Mouse (Mus musculus) thymus, postnatal 0 days (tissue): ENCODE data around the gene Sf3b3. TPM values are rescaled to one million over a fixed set of nuclear protein-coding genes. Genes with fewer than 3 reads are reported as not detected.

ENCODE experiments used
- DNase-seq: peaks from one replicate; pipeline ENCODE4 v3.0.0-alpha.2; 2015; ENCODE audit warnings: low spot score
- polyA plus RNA-seq: library from polyadenylated mRNA; unstranded; fragments of >200 nt; fragmentation: Nextera tagmentation; extraction: Ambion mirVana; gene quantifications from 2 replicates; pipeline ENCODE4 v1.2.1, GENCODE M21; 2015

Gene Sf3b3
- polyA plus RNA-seq, 1 experiment from 2014 or later = 122 TPM

DNA sequence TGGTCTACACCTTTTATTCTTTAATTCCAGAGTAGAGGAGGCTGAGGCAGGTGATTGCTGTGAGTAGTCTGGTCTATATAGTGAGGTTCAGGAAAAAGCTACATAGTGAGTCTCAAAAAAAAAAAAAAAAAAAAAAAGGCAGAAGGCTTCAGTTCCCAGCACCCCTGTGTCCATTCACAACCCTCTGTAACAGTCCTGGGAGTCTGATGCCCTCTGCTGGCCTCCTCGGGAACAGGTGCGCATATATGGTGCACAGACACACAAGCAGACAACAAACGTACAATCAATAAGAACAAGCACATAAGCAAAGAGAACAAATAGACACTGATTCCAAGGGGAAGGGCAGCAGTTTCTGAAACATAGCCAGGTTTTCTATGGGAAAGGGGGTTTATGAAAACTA, 70.3 kb downstream of the Sf3b3 start:
- no peak for DNase-seq

- DNase-seq = no peak
Measured at GRCm38 (mm10) chr8:110775721-110776120, 70.9 kb downstream of the Sf3b3 start.

DNA sequence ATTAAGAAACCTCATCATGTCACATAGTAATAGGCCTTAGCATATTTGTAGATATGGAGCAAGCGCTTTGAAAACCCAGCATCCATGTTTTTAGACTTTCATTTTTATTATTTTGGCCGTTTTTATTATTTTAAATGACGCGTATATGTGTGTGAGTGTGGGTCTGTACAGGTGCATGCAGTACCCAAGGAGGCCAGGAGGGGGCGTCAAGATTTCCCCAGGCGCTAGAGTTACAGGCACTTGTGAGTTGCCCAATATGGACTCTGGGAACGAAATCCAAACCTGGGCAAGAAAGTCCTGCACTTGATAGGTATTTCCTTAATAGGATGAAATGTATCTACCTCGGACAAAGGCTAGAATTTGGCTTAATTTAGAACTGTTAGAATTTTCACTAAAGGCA, 71.3 kb downstream of the Sf3b3 start:
- no peak for DNase-seq

DNA sequence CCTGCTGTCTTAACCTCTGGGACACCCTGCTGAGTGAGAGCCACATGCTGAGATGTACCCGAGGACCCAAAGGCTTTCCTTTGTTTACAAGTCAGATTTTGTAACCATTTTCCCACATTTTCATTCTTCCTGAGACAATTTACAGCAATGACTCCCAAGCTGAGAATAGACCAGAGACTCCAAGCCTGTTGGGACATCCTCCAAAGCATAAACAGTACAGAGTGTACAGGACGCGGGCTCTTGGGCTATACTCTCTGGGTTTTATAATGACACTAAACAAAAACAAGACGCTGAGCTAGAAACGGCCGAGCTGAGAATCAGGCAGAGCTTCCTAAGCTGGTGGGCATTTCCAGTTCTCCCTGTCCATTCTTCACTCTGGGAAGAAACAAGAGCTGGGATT, 71.9 kb downstream of the Sf3b3 start:
- no peak for DNase-seq

DNA sequence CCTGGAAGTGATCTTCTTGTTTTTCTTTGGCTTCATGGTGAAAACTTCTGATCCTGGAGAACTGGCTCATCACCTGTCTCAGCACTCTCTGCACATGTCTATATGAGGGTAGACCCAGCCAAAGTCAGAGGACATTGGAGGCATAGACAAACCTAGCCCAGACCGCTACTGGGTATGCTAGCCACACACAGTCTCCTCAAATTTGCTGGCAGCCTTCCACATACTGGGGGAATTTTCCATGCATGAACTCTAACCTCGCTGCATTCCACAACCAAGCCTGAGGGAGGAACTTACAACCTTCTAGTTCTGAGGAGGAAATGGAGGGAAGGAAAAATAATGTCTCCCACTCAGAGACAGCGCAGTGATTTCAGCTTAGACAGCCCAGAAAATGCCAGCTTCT, 72.5 kb downstream of the Sf3b3 start:
- no peak for DNase-seq

GRCm38 (mm10) chr8:110772452-110772851, 74.1 kb downstream of the Sf3b3 start:
- DNase-seq = peak; percentile 16

- no peak for DNase-seq
Measured at GRCm38 (mm10) chr8:110767261-110767660, 79.3 kb downstream of the Sf3b3 start.

- no peak for DNase-seq
Measured at GRCm38 (mm10) chr8:110764671-110765070, 81.9 kb downstream of the Sf3b3 start.

- DNase-seq = no peak
Measured at GRCm38 (mm10) chr8:110761988-110762387, 84.6 kb downstream of the Sf3b3 start.

- DNase-seq = no peak
Measured at GRCm38 (mm10) chr8:110761185-110761584, 85.4 kb downstream of the Sf3b3 start.

DNA sequence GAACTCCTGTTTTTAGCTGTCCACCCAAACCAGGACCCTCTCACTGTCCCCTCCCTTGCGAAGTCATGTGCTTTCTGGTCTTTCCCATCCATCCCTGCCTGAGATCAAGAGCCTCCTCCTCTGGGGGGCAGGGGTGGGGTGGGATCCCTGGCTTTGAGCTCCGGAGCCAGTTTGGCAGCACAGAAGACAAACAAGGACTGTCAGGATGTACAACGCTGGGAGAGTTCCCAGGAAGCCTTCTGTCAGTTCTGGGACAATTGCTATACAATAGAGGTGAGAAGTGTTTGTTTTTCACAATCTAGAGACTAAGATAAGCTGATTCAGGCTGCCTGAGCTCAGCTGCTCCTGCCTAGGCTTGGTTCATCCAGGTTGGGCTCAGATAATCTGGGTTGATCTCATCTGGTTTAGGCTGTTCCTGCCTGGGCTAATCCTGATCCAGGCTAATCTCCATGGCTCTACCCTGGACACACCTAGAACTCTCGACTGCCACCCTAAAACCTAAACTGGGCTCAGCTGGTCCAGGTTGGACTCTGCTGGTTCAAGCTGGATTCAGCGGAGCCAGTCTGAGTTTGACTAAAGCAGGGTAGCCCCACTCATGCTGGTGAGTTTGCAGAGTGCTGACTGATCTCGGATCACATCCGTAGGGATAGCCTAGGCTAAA, 86.2 kb downstream of the Sf3b3 start:
- DNase-seq = no peak

Other genes starting within 250 kb of the Sf3b3 start
- gene Vac14, start 228.2 kb downstream of the Sf3b3 start, polyA plus RNA-seq = 15.9 and 16.9 TPM in 2 replicates
- gene Mtss1l, start 125.3 kb downstream of the Sf3b3 start, polyA plus RNA-seq = 5.8 and 6.4 TPM in 2 replicates
- gene Il34, start 40.9 kb downstream of the Sf3b3 start, polyA plus RNA-seq = 10.5 and 11.8 TPM in 2 replicates
- 46.2 and 49.3 TPM in 2 replicates for gene Cog4, start 187 bp downstream of the Sf3b3 start, polyA plus RNA-seq
- 4.9 and 5.2 TPM in 2 replicates for gene Fuk, start 55.7 kb upstream of the Sf3b3 start, polyA plus RNA-seq
- gene St3gal2, start 73.1 kb upstream of the Sf3b3 start, polyA plus RNA-seq = 9.0 and 9.5 TPM in 2 replicates
- 15.9 and 16.9 TPM in 2 replicates for gene Ddx19a, start 151.0 kb upstream of the Sf3b3 start, polyA plus RNA-seq
- gene Ddx19b, start 185.0 kb upstream of the Sf3b3 start, polyA plus RNA-seq = 10.2 and 10.6 TPM in 2 replicates
- gene Aars, start 186.4 kb upstream of the Sf3b3 start, polyA plus RNA-seq = 33.1 and 33.2 TPM in 2 replicates
- gene Exosc6, start 209.6 kb upstream of the Sf3b3 start, polyA plus RNA-seq = 32.3 and 36.7 TPM in 2 replicates
- gene Clec18a, start 245.6 kb upstream of the Sf3b3 start, polyA plus RNA-seq = 0.18 TPM in 1 of 2 replicates, not detected in the other
- gene Pdpr, start 247.8 kb upstream of the Sf3b3 start, polyA plus RNA-seq = 8.9 and 11.3 TPM in 2 replicates